Mouse (Mus musculus): Measurements from ENCODE around the gene Cdc14a. TPM values are rescaled to one million over a fixed set of nuclear protein-coding genes. Genes with fewer than 3 reads are reported as not detected.

Cdc14a gene
- polyA plus RNA-seq, 1 experiment from 2014 or later: 15.3 TPM

GRCm38 (mm10) chr3:116251481-116252254 lies 172.2 kb downstream of the Cdc14a start:
- Histone ChIP-seq H3K27me3 (ENCODE audit: control insufficient read depth, insufficient read depth, low read length) (peaks cover 23% of the 10 kb centered on the region), H3K27ac (replicated peaks; ENCODE audit: low read depth, low read length) (no peak overlapping the region), H3K4me2 (ENCODE audit: low read depth, low read length) (peak overlapping the region; percentile 99), H3K4me1 (ENCODE audit: control insufficient read depth, insufficient read depth, low read length) (peaks cover 9% of the 10 kb centered on the region), H3K4me3 (ENCODE audit: low read depth, low read length) (peak overlapping the region; percentile 48), H3K36me3 (replicated peaks; ENCODE audit: control insufficient read depth, insufficient read depth, low read depth, low read length) (no peaks in the 10 kb centered on the region), H3K9ac (replicated peaks; ENCODE audit: low read length) (peak overlapping the region; percentile 48), H3K9me3 (replicated peaks; ENCODE audit: control insufficient read depth, low read length) (no peaks in the 10 kb centered on the region)
- DNase-seq (ENCODE audit: low spot score) (peak; percentile 58), ATAC-seq (replicated peaks; ENCODE audit: insufficient number of reproducible peaks, low FRiP score, low TSS enrichment, low read depth) (peak; percentile 61)
- WGBS: under 1% methylated on average over 79 of the region's 86 CpGs

- ATAC-seq (replicated peaks; ENCODE audit: insufficient number of reproducible peaks, low FRiP score, low TSS enrichment, low read depth) (no peak), DNase-seq (ENCODE audit: low spot score) (no peak)
- no peak overlapping the region for H3K4me2 ChIP-seq (ENCODE audit: low read depth, low read length)
- H3K4me1 ChIP-seq (ENCODE audit: control insufficient read depth, insufficient read depth, low read length): peaks cover 9% of the 10 kb centered on the region
- no peak overlapping the region for H3K9ac ChIP-seq (replicated peaks; ENCODE audit: low read length)
- H3K9me3 ChIP-seq (replicated peaks; ENCODE audit: control insufficient read depth, low read length): no peaks in the 10 kb centered on the region
- H3K27ac ChIP-seq (replicated peaks; ENCODE audit: low read depth, low read length): no peak overlapping the region
- H3K4me3 ChIP-seq (ENCODE audit: low read depth, low read length): no peak overlapping the region
- peaks cover 23% of the 10 kb centered on the region for H3K27me3 ChIP-seq (ENCODE audit: control insufficient read depth, insufficient read depth, low read length)
- WGBS: 91% methylated on average over 2 of the region's 2 CpGs
- no peaks in the 10 kb centered on the region for H3K36me3 ChIP-seq (replicated peaks; ENCODE audit: control insufficient read depth, insufficient read depth, low read depth, low read length)
Observed at GRCm38 (mm10) chr3:116249026-116249425, 174.8 kb downstream of the Cdc14a start.

- 61% methylated on average over 6 of the region's 6 CpGs for WGBS
- H3K9me3 ChIP-seq (replicated peaks; ENCODE audit: control insufficient read depth, low read length): no peaks in the 10 kb centered on the region
- no peak overlapping the region for H3K9ac ChIP-seq (replicated peaks; ENCODE audit: low read length)
- no peaks in the 10 kb centered on the region for H3K27me3 ChIP-seq (ENCODE audit: control insufficient read depth, insufficient read depth, low read length)
- H3K4me3 ChIP-seq (ENCODE audit: low read depth, low read length): no peak overlapping the region
- no peak overlapping the region for H3K27ac ChIP-seq (replicated peaks; ENCODE audit: low read depth, low read length)
- no peaks in the 10 kb centered on the region for H3K36me3 ChIP-seq (replicated peaks; ENCODE audit: control insufficient read depth, insufficient read depth, low read depth, low read length)
- ATAC-seq (replicated peaks; ENCODE audit: insufficient number of reproducible peaks, low FRiP score, low TSS enrichment, low read depth) (no peak), DNase-seq (ENCODE audit: low spot score) (no peak)
- H3K4me1 ChIP-seq (ENCODE audit: control insufficient read depth, insufficient read depth, low read length): no peaks in the 10 kb centered on the region
- H3K4me2 ChIP-seq (ENCODE audit: low read depth, low read length): no peak overlapping the region
Observed at GRCm38 (mm10) chr3:116244476-116244875, 179.4 kb downstream of the Cdc14a start.

- H3K9me3 ChIP-seq (replicated peaks; ENCODE audit: control insufficient read depth, low read length): no peaks in the 10 kb centered on the region
- DNase-seq (ENCODE audit: low spot score) (no peak), ATAC-seq (replicated peaks; ENCODE audit: insufficient number of reproducible peaks, low FRiP score, low TSS enrichment, low read depth) (no peak)
- H3K9ac ChIP-seq (replicated peaks; ENCODE audit: low read length): no peak overlapping the region
- no peak overlapping the region for H3K4me3 ChIP-seq (ENCODE audit: low read depth, low read length)
- no peaks in the 10 kb centered on the region for H3K36me3 ChIP-seq (replicated peaks; ENCODE audit: control insufficient read depth, insufficient read depth, low read depth, low read length)
- WGBS: 72% methylated on average over 9 of the region's 9 CpGs
- no peak overlapping the region for H3K4me2 ChIP-seq (ENCODE audit: low read depth, low read length)
- no peaks in the 10 kb centered on the region for H3K27me3 ChIP-seq (ENCODE audit: control insufficient read depth, insufficient read depth, low read length)
- H3K27ac ChIP-seq (replicated peaks; ENCODE audit: low read depth, low read length): no peak overlapping the region
- H3K4me1 ChIP-seq (ENCODE audit: control insufficient read depth, insufficient read depth, low read length): no peaks in the 10 kb centered on the region
Observed at GRCm38 (mm10) chr3:116242685-116243084, 181.1 kb downstream of the Cdc14a start.

- no peak overlapping the region for H3K4me3 ChIP-seq (ENCODE audit: low read depth, low read length)
- DNase-seq (ENCODE audit: low spot score): no peak
- H3K36me3 ChIP-seq (replicated peaks; ENCODE audit: control insufficient read depth, insufficient read depth, low read depth, low read length): no peaks in the 10 kb centered on the region
- no peak for ATAC-seq (replicated peaks; ENCODE audit: insufficient number of reproducible peaks, low FRiP score, low TSS enrichment, low read depth)
- H3K27ac ChIP-seq (replicated peaks; ENCODE audit: low read depth, low read length): no peak overlapping the region
- H3K9ac ChIP-seq (replicated peaks; ENCODE audit: low read length): no peak overlapping the region
- H3K4me1 ChIP-seq (ENCODE audit: control insufficient read depth, insufficient read depth, low read length): no peaks in the 10 kb centered on the region
- H3K9me3 ChIP-seq (replicated peaks; ENCODE audit: control insufficient read depth, low read length): no peaks in the 10 kb centered on the region
- H3K4me2 ChIP-seq (ENCODE audit: low read depth, low read length): no peak overlapping the region
- no peaks in the 10 kb centered on the region for H3K27me3 ChIP-seq (ENCODE audit: control insufficient read depth, insufficient read depth, low read length)
- 84% methylated on average over 5 of the region's 5 CpGs for WGBS
Observed at GRCm38 (mm10) chr3:116237527-116237926, 186.3 kb downstream of the Cdc14a start.

GRCm38 (mm10) chr3:116236856-116237255 lies 187.0 kb downstream of the Cdc14a start:
- 80% methylated on average over 4 of the region's 4 CpGs for WGBS
- Histone ChIP-seq H3K9ac (replicated peaks; ENCODE audit: low read length) (no peak overlapping the region), H3K27me3 (ENCODE audit: control insufficient read depth, insufficient read depth, low read length) (no peaks in the 10 kb centered on the region), H3K4me1 (ENCODE audit: control insufficient read depth, insufficient read depth, low read length) (no peaks in the 10 kb centered on the region), H3K36me3 (replicated peaks; ENCODE audit: control insufficient read depth, insufficient read depth, low read depth, low read length) (no peaks in the 10 kb centered on the region), H3K4me2 (ENCODE audit: low read depth, low read length) (no peak overlapping the region), H3K9me3 (replicated peaks; ENCODE audit: control insufficient read depth, low read length) (no peaks in the 10 kb centered on the region), H3K27ac (replicated peaks; ENCODE audit: low read depth, low read length) (no peak overlapping the region), H3K4me3 (ENCODE audit: low read depth, low read length) (no peak overlapping the region)
- no peak for DNase-seq (ENCODE audit: low spot score)
- ATAC-seq (replicated peaks; ENCODE audit: insufficient number of reproducible peaks, low FRiP score, low TSS enrichment, low read depth): no peak

GRCm38 (mm10) chr3:116233515-116233914 lies 190.3 kb downstream of the Cdc14a start:
- ATAC-seq (replicated peaks; ENCODE audit: insufficient number of reproducible peaks, low FRiP score, low TSS enrichment, low read depth): no peak
- Histone ChIP-seq H3K27me3 (ENCODE audit: control insufficient read depth, insufficient read depth, low read length) (no peaks in the 10 kb centered on the region), H3K4me2 (ENCODE audit: low read depth, low read length) (no peak overlapping the region), H3K36me3 (replicated peaks; ENCODE audit: control insufficient read depth, insufficient read depth, low read depth, low read length) (no peaks in the 10 kb centered on the region), H3K9ac (replicated peaks; ENCODE audit: low read length) (no peak overlapping the region), H3K27ac (replicated peaks; ENCODE audit: low read depth, low read length) (no peak overlapping the region), H3K4me3 (ENCODE audit: low read depth, low read length) (no peak overlapping the region), H3K4me1 (ENCODE audit: control insufficient read depth, insufficient read depth, low read length) (no peaks in the 10 kb centered on the region), H3K9me3 (replicated peaks; ENCODE audit: control insufficient read depth, low read length) (no peaks in the 10 kb centered on the region)
- WGBS: 74% methylated on average over 3 of the region's 3 CpGs
- no peak for DNase-seq (ENCODE audit: low spot score)

- DNase-seq (ENCODE audit: low spot score): no peak
- 80% methylated on average over 5 of the region's 5 CpGs for WGBS
- no peak overlapping the region for H3K9ac ChIP-seq (replicated peaks; ENCODE audit: low read length)
- H3K4me3 ChIP-seq (ENCODE audit: low read depth, low read length): no peak overlapping the region
- no peak overlapping the region for H3K4me2 ChIP-seq (ENCODE audit: low read depth, low read length)
- no peaks in the 10 kb centered on the region for H3K4me1 ChIP-seq (ENCODE audit: control insufficient read depth, insufficient read depth, low read length)
- no peaks in the 10 kb centered on the region for H3K9me3 ChIP-seq (replicated peaks; ENCODE audit: control insufficient read depth, low read length)
- no peak for ATAC-seq (replicated peaks; ENCODE audit: insufficient number of reproducible peaks, low FRiP score, low TSS enrichment, low read depth)
- H3K27me3 ChIP-seq (ENCODE audit: control insufficient read depth, insufficient read depth, low read length): no peaks in the 10 kb centered on the region
- no peak overlapping the region for H3K27ac ChIP-seq (replicated peaks; ENCODE audit: low read depth, low read length)
- H3K36me3 ChIP-seq (replicated peaks; ENCODE audit: control insufficient read depth, insufficient read depth, low read depth, low read length): no peaks in the 10 kb centered on the region
Observed at GRCm38 (mm10) chr3:116232763-116233162, 191.1 kb downstream of the Cdc14a start.
